Mouse (Mus musculus) embryo, embryonic 10 days (tissue): ENCODE results near the gene Setd3.
"Not testable (repeated sequence)": the region's sequence is repeated elsewhere in the genome, so short reads cannot be mapped to it uniquely, and the experiment has no call there.

ENCODE experiments used
- DNase-seq: peaks from one replicate; pipeline ENCODE4 v3.0.0-alpha.2; 2015; ENCODE audit warnings: low spot score

The Setd3 gene

DNA sequence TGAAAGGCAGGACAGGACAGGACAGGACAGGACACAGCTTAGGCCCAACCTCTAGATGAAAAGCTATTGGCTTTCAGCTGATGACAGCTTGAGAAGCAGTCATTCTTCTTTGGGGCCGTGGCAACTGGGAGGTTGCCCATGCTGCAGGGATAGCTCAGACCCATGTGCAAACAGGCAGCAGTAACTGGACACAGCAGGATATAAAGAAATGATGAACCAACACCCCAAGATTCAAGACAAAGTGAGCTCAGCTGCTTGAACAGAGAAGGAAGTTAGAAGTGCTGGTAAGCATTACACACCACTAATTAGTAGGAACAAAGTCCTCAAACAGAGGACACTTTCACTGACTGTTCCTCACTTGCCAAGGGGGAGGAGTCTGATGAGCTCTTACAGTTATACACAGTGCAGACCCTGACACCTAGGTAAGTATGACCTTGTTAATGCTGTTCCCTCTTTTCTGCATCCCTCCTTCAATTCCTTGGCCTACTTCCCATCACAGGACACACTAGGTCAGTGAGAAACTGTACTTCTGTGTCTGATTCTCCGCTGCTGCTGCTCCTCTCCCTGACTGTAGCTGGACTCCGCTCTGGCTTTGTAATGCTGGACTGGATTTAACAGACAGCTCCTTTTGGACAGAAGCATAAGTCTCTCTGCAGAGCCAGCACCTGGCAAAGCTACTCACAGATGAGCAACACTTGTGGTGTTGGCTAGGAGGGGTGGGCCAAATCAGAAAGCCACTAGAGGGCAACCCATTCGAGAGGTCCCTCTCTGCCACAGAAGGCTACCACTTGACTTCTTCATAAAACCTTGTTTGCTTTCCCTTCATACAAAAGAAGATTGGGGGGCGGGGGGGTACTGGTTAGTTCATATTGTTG lies 35.3 kb downstream of the Setd3 start:
- no peak for DNase-seq

DNA sequence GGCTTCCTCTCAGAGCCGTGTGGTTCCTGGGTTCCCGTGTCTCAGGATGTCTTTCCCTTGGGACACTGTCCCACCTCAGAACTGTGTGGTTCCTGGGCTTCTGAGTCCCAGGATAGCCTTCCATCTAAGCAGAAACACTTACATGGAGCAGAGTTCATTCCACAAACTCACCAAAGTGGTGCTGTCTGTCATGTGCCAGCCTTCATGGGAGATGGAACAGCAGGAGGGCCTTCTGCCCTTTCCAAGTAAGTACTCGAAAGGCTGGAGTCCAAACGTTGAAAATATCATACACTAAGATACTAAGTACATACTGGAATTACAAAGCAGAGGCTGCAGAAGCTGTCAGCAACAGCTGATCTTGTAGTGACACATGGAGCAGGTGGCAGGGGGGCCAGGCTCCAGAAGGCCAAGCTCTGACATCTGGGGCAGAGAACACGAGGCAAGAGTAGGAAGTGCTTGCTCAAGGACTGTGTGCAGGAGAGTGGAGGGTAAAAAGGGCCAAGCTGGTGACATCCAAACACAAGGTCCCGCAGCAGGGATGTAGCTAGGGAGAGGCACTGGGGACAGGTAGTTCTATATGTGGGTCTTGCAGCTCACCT lies 43.4 kb downstream of the Setd3 start:
- DNase-seq, result no peak

DNA sequence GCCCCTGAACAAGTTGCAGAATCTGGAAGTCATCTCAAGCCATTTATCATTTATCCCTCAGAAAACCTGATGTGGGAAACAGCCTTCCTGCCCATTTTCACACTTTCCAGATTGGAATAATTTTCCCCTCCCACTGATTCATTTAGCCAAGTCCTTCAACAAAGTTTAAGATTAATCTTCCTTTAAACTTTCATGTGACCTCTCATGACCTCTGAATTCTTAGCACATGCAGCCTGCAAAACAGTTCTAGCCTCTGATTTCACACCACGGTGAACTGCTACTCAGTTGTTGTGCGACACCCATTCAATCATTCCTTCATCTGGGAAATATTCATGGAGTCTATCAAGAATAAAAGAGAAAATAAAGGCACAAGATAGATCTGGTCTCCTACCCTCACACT lies 45.9 kb downstream of the Setd3 start:
- DNase-seq, result no peak

DNA sequence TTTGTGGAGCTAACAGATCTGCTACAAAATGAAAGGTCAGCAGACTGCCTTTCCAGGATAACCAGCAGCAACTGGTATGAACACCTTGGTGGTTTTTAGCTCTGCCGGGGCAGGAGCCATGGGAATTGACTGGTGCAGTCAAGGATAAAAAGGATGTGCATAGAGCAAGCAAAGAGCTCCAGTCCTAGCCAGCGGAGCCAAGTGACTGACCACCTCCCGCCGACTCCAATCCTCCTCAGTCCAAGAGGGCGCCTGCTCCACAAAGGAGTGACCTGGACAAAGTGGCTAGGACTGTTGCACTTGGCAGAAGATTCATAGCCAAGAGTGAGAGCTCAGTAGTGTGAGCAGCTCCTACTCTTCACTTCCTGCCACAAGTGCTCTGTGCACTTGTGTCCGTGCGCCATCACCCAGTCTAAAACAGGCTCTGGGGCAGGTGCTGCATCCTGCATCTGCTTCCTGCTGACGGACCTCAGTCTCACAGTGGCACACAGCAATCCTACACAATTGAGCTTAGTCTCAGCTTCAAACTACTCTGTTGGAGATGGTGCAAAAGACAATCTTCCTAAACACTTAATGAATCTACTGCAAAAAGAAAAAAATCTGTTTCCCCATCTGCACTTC lies 46.6 kb downstream of the Setd3 start:
- DNase-seq, result no peak

DNA sequence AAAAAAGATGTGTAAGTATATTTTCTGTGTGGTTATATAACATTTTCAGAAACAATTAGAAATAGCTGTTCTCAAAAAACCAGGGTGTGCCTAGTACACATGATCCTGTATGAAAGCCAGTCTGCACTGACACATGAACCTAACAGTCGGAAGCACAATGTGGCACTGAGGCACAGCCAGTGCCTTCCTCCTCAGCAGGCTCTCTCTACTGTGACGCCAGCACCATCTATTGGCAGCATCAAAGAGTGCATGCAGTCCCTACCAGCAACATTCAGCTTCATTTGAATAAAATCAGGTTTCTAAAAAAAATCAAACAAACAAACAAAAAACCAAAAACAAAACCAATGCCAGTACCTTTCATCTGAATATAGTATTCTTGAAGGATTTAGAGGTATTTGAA lies 57.8 kb downstream of the Setd3 start:
- peak; percentile 91 for DNase-seq

DNA sequence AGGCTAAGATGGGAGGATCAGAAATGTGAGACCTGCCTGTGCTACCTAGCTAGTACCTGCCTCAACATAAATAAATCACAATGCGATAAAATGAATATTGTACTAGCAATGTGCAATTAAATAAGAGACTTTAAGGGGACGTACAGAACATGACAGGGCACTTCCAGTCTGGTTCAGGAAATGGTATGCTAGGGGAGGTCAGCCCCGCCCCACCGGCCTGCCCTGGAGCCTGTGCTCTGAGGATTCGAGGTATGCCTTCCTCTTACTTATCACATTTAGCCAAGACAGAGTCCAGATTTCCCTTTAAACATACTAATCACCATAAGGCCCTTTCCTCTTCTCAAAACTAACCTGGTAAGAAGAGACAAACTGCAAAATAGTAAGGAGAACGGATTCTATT lies 58.7 kb downstream of the Setd3 start:
- DNase-seq, result no peak

DNA sequence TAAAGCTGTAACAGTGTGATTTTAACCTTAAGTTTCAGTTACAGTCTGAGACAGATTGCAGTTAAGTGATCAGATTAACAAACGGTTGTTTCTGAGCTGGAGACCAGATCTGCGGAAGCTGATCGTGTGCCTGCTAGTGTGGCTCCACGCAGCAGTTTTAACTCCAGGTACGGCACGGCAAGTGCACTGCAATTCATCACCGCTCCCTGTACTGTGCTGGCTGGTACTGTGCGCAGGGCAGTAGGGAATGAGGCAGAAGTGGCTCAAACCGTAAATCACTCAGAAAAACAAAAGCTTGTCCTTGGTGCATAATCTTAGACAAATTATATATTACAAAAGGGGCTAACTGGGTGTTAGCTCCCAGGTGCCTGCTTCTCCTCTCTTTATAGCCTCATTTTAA lies 59.2 kb downstream of the Setd3 start:
- no peak for DNase-seq

DNA sequence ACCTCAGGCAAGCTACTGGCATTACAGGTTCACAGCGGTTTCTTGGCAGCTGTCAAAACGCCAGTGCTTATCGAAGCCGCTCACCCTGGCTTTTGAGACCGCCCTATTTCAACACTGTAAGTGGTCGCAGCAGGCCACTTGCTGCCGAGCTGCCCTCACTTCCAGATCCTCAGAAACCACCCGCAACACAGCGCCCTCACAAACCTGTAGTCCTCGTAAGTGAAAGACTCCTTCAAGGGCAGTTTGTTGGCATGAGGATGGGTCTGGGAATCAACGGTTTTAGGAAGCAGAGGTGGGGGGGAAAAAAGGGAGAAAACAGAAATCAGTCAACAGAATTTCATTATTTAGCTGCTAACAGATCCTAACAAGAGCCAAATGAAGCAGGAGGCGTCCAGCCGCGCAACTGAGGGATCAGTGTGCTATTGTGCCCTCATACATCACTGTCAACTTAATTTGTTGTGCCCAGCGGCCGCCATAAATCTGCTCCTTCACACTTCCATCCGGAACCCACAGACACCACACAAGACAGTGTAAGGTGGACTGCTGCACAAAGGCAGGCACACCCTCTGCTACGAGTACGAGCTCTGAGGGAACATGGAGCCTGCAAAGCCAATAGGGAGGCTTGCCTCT lies 60.1 kb downstream of the Setd3 start:
- DNase-seq, result peak; percentile 59

DNA sequence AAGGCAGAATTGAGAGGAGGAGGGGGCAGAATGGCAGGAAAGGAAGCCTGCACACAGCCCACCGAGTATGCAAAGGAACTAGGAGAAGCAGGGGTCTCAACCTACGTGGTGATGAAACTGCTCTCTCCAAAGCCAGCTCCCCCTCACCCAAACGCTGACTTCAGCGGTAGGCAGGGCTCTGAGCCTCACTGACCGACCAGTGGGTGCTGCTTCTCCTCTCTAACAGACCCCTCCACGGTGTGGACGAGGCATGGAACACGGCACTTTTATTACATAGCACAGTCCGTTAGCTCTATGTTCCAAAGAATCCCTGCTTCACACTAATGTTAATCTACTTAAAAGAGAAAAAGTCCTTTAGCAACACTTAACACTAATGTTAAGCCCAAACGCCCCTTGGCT lies 60.6 kb downstream of the Setd3 start:
- no peak for DNase-seq

DNA sequence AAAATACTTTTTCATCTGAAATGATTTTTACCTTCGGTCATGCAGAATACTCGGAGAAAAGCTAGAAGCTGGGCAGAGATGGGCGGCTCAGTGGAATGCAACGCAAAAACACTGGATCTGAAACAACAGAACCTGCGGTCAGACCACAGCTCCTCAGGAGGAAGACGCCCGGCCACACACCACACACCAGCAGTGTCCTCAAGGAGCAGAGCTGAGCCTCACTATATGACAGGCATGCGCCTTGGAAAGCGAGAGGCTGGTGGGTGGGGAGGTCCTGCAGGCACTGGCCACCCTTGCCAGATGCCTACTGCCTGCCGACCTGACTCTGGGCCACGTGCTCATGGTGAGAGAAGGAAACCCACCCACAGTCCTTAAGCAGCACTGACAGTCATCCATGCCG lies 67.9 kb downstream of the Setd3 start:
- no peak for DNase-seq

DNA sequence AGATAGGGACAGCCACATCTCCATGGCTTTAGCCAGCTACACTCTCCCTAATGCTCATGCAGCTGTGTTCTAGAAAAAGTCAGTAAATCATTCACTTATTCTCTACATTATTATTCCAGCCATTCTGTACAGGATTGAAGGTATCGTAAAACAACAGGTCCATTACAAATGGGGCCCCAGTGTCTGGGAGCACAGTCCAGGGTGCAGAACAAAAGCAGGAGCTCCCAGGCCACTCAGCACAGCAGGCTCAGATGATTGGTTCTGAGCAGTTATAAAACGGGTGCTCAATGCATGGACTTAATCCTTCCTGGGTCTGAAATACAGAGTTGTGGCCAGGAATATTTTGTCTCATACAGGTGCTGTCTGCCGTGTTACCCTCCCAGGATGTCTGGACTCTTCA lies 68.4 kb downstream of the Setd3 start:
- DNase-seq, result no peak

DNA sequence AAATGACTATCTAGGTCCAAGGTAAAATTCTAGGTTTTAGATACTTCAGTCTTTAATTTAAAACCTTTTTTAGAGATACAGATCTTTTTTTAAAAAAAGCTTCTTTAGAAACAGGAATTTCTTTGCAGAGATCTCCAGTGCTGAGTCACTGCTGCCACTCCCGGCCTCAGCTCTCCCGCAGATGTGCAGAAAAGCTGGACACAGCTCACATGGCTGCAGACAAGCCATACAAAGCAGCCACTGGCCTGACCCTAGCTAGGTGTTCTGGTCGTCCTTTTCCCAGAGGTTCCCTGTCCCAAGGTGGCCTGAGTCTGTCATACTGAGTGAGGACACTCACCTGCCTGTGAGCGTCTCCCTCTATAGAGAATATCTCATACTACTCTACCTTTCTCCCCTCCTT lies 69.4 kb downstream of the Setd3 start:
- DNase-seq, result no peak

DNA sequence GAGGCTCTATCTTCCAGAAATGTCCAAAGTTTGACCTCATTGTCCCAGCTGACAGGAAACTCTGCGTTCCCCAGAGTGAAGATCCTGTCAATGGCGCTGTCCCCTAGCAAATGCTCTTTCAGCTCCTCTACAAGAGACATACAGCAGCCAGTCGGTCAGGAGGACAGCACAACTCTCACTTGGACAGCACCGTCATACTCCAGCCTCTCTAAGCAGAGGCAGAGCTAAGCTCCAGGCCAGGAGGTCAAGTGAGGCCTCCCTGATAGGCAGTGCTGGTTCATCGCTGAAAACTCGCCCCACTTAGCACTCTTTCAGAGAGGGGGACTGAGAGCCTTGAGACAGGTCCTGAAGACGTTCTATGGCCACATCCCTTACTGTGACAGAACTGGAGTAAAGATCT lies 70.5 kb downstream of the Setd3 start:
- not testable (repeated sequence) for DNase-seq

DNA sequence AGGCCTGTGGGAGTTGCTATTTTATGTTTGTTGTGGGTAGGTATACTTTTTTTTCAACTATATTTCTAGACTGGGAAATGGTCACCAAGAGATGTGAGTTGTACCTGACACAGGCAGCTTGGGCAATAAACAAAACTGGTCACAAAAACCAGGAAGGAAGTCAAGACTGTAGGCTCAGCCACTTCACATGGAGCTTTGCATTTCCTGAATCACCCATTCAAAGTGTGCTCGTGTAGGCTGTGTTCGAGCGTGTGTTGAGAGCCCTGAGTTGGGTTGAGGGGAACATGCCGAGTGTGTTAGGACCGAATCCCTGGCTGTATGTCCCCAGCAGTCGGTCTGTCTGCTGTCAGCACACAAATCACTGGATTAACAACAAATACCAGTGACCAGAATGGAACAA lies 75.8 kb downstream of the Setd3 start:
- no peak for DNase-seq

DNA sequence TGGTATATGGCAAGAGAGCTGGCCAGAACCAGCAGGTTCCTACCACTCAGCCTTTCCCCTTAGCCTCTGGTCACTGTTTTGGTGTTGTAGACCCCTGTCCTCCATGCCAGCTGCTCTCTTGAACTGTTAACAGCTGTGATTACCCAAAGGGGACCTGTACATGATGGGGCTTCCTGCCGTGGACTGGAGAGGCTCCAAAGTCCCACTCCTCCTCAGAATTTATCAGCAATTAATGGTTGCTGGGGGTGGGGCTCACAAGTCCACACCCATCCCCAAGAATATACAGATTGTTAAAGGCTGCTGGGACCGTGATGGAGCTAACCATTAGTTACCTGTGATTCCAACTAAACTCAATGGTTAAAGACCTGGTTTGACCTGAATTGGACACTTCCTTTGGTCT lies 77.0 kb downstream of the Setd3 start:
- DNase-seq, result no peak

DNA sequence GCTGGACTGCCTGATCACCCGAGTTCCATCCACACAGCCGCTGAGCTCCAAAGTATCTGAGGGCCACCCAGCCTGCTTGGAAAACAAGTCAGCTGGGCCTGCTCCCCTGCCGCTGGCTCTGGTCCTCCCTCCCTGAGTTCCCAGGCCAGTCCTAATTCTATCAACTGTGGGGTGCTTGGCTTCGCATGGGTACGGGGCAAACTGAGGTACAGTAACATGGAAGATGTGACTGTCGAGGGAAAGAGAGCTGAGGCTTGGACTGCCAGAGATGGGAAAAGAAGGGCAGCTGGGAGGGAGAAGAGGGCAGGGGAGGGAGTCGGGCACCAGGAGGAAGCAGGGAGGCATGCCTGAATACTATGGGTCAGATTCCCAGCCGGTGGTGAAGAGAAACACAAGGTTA lies 78.9 kb downstream of the Setd3 start:
- DNase-seq, result no peak

DNA sequence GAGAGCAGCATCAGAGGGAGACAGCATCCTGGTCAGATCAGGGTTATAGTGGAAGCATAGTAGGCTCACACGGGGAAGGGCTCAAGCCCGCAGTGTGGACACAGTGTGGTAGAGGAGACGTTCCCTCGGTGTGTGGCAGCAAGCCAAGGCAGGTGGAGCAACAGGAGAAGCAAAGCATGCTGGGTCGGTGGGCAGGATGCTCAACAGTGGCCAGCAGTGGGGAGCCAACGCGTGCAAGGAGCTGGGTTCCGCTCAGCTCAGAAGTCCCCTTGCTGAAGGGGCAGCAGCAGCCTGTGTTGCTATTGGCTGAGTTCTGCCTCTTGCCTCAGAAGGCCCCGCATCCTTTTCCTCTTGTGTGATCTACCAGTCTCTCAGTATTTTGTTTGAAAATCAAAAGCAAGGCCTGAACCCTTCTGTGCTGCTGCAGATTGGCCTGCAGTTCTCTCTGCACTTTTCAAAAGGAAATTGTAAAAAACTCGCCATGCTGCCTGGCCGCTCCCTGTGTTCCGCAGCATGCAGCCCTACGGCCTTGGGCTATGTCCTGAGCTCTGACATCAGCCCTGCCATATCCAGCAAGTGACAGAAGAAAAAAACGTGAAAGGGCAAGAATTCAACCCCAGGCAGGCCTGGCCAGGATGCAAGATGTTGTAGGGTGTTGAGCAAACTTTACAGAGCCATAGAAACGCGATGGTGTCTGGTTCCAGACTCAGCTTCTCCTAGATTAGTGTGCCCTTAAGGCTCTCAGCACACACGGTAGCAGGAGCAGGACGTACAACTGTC lies 80.7 kb downstream of the Setd3 start:
- DNase-seq, result no peak

DNA sequence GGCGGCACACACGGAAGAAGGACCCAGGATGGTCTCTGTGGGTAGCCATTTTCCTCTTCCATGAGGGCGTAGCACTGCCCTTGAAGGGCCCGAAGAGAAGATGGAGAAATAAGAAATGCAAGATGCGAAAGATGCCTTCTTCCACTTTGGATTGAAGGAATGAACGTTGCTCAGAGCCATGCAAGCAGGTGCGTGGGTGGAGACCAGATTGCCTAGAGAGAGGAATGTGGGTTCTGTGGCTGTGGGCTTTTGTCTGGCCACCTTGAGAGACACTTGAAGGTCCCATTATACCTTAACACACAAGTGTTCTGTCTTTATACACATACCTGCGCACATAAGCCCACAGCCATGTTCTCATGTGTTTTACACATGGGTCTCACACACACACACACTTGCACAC lies 81.5 kb downstream of the Setd3 start:
- DNase-seq, result no peak

DNA sequence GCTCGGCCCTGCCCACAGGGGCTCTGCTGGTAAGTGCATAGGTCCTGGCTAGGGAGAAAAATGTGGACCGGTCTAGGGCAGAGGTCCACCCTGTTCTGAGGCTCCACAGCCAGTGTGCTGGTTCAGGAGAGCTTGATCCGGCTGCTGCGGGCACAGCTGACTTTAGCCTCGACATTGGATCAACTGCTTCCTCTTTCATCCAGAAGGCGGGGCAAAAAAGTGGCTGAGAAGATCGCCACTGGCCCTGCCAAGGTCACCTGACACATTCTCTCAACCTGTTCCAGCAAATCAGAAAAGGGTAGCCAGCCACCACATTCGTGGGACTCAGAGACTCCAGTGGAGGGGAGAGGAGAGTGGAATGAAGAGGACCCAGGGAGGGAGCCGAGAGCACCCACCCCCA lies 90.9 kb downstream of the Setd3 start:
- no peak for DNase-seq

DNA sequence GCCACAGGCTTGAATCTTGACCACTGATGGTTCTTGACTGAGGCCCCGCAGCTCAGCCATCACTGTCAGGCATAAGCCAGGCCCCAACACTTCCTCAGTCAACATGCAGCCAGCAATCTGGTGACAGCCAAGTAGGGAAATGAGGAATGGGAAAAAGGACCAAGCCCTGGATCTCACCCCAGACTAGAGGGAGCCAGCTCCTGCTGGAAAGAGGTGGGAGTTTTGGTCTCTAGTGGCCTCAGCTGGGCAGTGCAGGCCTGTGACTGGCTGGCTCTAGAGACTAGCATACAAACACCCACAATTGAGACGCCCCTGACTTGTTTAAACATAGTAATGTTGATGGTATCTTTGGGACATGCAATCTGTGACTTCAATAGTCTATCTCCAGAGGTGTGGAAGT lies 91.6 kb downstream of the Setd3 start:
- DNase-seq, result no peak

DNA sequence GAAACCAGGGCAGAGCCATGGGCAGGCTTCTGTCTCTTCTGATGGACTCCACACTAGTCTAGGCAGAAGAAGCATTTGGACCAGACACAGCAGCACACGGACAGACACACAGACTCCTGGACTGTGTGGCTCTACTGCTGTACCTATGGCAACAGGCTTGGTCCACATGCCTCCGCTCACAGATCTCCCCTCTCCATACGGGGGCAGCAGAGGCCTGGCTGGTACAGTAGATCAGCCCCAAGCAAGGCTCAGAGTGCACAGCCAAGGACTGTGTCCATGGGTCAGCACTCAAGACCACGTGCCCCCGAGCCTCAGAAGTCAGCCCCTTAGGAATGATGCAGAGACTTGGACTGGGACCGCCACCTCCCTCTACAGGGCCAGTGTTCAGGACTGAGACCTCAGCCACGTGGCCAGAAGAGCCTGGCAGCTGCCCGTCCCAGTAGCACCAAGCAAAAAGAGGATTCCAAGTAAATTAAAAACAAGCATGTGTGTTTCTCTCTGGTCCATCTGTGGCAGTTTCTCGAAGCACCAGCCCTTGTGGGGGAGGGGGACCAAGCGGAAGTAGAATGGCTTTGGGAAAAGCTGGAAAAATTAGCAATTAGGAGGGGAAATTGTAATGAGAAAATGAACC lies 100.9 kb downstream of the Setd3 start:
- no peak for DNase-seq

DNA sequence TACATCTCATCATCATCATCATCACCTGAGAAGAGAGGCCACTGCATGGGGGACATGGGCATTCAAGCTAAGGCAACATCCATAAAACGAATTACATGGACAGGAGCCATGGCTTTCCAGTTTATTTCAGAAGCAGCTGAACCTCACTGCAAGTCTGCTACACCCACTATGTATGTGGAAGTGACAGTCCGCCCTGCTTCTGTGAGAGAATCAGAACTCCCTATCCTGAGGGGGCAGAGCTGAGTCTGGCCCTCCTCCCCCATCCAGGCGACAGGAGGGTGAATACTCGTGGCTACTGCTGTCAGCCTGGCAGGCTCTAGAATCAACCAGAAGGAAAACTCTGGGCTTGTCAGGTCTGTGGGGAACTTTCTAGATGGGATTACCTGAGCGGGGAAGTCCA lies 106.2 kb downstream of the Setd3 start:
- no peak for DNase-seq
